Mouse (Mus musculus): Measurements from ENCODE around the gene Cald1. TPM values are rescaled to one million over a fixed set of nuclear protein-coding genes. Genes with fewer than 3 reads are reported as not detected.

Cald1 gene
- polyA plus RNA-seq, 1 experiment from 2014 or later = 336 TPM

- Histone ChIP-seq H3K9ac (ENCODE audit: low read depth, low read length) (peak overlapping the region; percentile 69), H3K4me1 (ENCODE audit: control insufficient read depth, insufficient read depth, low read length) (peaks cover 31% of the 10 kb centered on the region), H3K4me3 (ENCODE audit: low read length) (peak overlapping the region; percentile 49), H3K9me3 (ENCODE audit: control insufficient read depth, low read length) (0 out of 2 replicates have a peak, but pooled peaks cover 5% of the 10 kb centered on the region), H3K4me2 (ENCODE audit: low read depth, low read length) (peak overlapping the region; percentile 58), H3K27ac (ENCODE audit: low read length) (peak overlapping the region; percentile 68), H3K27me3 (replicated peaks; ENCODE audit: control insufficient read depth, insufficient read depth, low read length) (no peaks in the 10 kb centered on the region), H3K36me3 (ENCODE audit: control insufficient read depth, insufficient read depth, low read length) (0 out of 2 replicates have a peak, but pooled peaks cover 3% of the 10 kb centered on the region)
- WGBS = 6% methylated on average over 11 of the region's 11 CpGs
- peak; percentile 80 for ATAC-seq
Measured at GRCm38 (mm10) chr6:34709289-34709688, 111.0 kb downstream of the Cald1 start.

- H3K9ac ChIP-seq (ENCODE audit: low read depth, low read length) = peak overlapping the region; percentile 69
- peak overlapping the region; percentile 68; the same call in 1 of the 2 replicates for H3K27ac ChIP-seq (ENCODE audit: low read length)
- H3K4me3 ChIP-seq (ENCODE audit: low read length) = peak overlapping the region; percentile 49
- peak overlapping the region; percentile 58 for H3K4me2 ChIP-seq (ENCODE audit: low read depth, low read length)
- H3K36me3 ChIP-seq (ENCODE audit: control insufficient read depth, insufficient read depth, low read length) = no peaks in the 10 kb centered on the region
- ATAC-seq = no peak
- peaks cover 33% of the 10 kb centered on the region for H3K4me1 ChIP-seq (ENCODE audit: control insufficient read depth, insufficient read depth, low read length)
- H3K27me3 ChIP-seq (replicated peaks; ENCODE audit: control insufficient read depth, insufficient read depth, low read length) = no peaks in the 10 kb centered on the region
- no peaks in the 10 kb centered on the region for H3K9me3 ChIP-seq (ENCODE audit: control insufficient read depth, low read length)
- 33% methylated on average over 14 of the region's 14 CpGs for WGBS
Measured at GRCm38 (mm10) chr6:34709946-34710682, 111.8 kb downstream of the Cald1 start.

GRCm38 (mm10) chr6:34710848-34711247 is 112.5 kb downstream of the Cald1 start:
- H3K4me1 ChIP-seq (ENCODE audit: control insufficient read depth, insufficient read depth, low read length) = peaks cover 33% of the 10 kb centered on the region
- H3K4me3 ChIP-seq (ENCODE audit: low read length) = no peak overlapping the region; the same call in 1 of the 2 replicates
- no peaks in the 10 kb centered on the region for H3K27me3 ChIP-seq (replicated peaks; ENCODE audit: control insufficient read depth, insufficient read depth, low read length)
- peak overlapping the region; percentile 40; the same call in 1 of the 2 replicates for H3K9ac ChIP-seq (ENCODE audit: low read depth, low read length)
- peak overlapping the region; percentile 58; the same call in 1 of the 2 replicates for H3K4me2 ChIP-seq (ENCODE audit: low read depth, low read length)
- ATAC-seq = no peak
- H3K9me3 ChIP-seq (ENCODE audit: control insufficient read depth, low read length) = no peaks in the 10 kb centered on the region
- H3K36me3 ChIP-seq (ENCODE audit: control insufficient read depth, insufficient read depth, low read length) = no peaks in the 10 kb centered on the region
- WGBS = 80% methylated on average over 5 of the region's 5 CpGs
- peak overlapping the region; percentile 18; the same call in 1 of the 2 replicates for H3K27ac ChIP-seq (ENCODE audit: low read length)

GRCm38 (mm10) chr6:34711620-34712019 is 113.3 kb downstream of the Cald1 start:
- H3K9ac ChIP-seq (ENCODE audit: low read depth, low read length) = no peak overlapping the region
- no peak overlapping the region for H3K4me3 ChIP-seq (ENCODE audit: low read length)
- no peaks in the 10 kb centered on the region for H3K36me3 ChIP-seq (ENCODE audit: control insufficient read depth, insufficient read depth, low read length)
- no peak for ATAC-seq
- no peaks in the 10 kb centered on the region for H3K27me3 ChIP-seq (replicated peaks; ENCODE audit: control insufficient read depth, insufficient read depth, low read length)
- no peaks in the 10 kb centered on the region for H3K9me3 ChIP-seq (ENCODE audit: control insufficient read depth, low read length)
- no peak overlapping the region for H3K4me2 ChIP-seq (ENCODE audit: low read depth, low read length)
- no peak overlapping the region for H3K27ac ChIP-seq (ENCODE audit: low read length)
- peaks cover 36% of the 10 kb centered on the region for H3K4me1 ChIP-seq (ENCODE audit: control insufficient read depth, insufficient read depth, low read length)
- 70% methylated on average over 10 of the region's 10 CpGs for WGBS

GRCm38 (mm10) chr6:34713169-34713568 is 114.9 kb downstream of the Cald1 start:
- 86% methylated on average over 4 of the region's 4 CpGs for WGBS
- Histone ChIP-seq H3K27ac (ENCODE audit: low read length) (no peak overlapping the region), H3K4me2 (ENCODE audit: low read depth, low read length) (no peak overlapping the region), H3K9me3 (ENCODE audit: control insufficient read depth, low read length) (no peaks in the 10 kb centered on the region), H3K9ac (ENCODE audit: low read depth, low read length) (no peak overlapping the region), H3K4me3 (ENCODE audit: low read length) (no peak overlapping the region), H3K36me3 (ENCODE audit: control insufficient read depth, insufficient read depth, low read length) (no peaks in the 10 kb centered on the region), H3K27me3 (replicated peaks; ENCODE audit: control insufficient read depth, insufficient read depth, low read length) (no peaks in the 10 kb centered on the region), H3K4me1 (ENCODE audit: control insufficient read depth, insufficient read depth, low read length) (peaks cover 34% of the 10 kb centered on the region)
- ATAC-seq = no peak

GRCm38 (mm10) chr6:34713777-34714176 is 115.5 kb downstream of the Cald1 start:
- Histone ChIP-seq H3K9ac (ENCODE audit: low read depth, low read length) (no peak overlapping the region), H3K27me3 (replicated peaks; ENCODE audit: control insufficient read depth, insufficient read depth, low read length) (no peaks in the 10 kb centered on the region), H3K4me2 (ENCODE audit: low read depth, low read length) (no peak overlapping the region), H3K4me1 (ENCODE audit: control insufficient read depth, insufficient read depth, low read length) (peaks cover 30% of the 10 kb centered on the region), H3K4me3 (ENCODE audit: low read length) (no peak overlapping the region), H3K27ac (ENCODE audit: low read length) (no peak overlapping the region), H3K36me3 (ENCODE audit: control insufficient read depth, insufficient read depth, low read length) (no peaks in the 10 kb centered on the region), H3K9me3 (ENCODE audit: control insufficient read depth, low read length) (no peaks in the 10 kb centered on the region)
- ATAC-seq = no peak
- 91% methylated on average over 8 of the region's 8 CpGs for WGBS

- Histone ChIP-seq H3K4me2 (ENCODE audit: low read depth, low read length) (no peak overlapping the region), H3K36me3 (ENCODE audit: control insufficient read depth, insufficient read depth, low read length) (no peaks in the 10 kb centered on the region), H3K9ac (ENCODE audit: low read depth, low read length) (no peak overlapping the region), H3K27me3 (replicated peaks; ENCODE audit: control insufficient read depth, insufficient read depth, low read length) (no peaks in the 10 kb centered on the region), H3K27ac (ENCODE audit: low read length) (no peak overlapping the region), H3K4me3 (ENCODE audit: low read length) (no peak overlapping the region), H3K9me3 (ENCODE audit: control insufficient read depth, low read length) (no peaks in the 10 kb centered on the region), H3K4me1 (ENCODE audit: control insufficient read depth, insufficient read depth, low read length) (peaks cover 24% of the 10 kb centered on the region)
- WGBS = 76% methylated on average over 4 of the region's 4 CpGs
- no peak for ATAC-seq
Measured at GRCm38 (mm10) chr6:34714612-34715011, 116.3 kb downstream of the Cald1 start.

- Histone ChIP-seq H3K4me3 (ENCODE audit: low read length) (no peak overlapping the region), H3K27me3 (replicated peaks; ENCODE audit: control insufficient read depth, insufficient read depth, low read length) (no peaks in the 10 kb centered on the region), H3K4me1 (ENCODE audit: control insufficient read depth, insufficient read depth, low read length) (peaks cover 17% of the 10 kb centered on the region), H3K36me3 (ENCODE audit: control insufficient read depth, insufficient read depth, low read length) (no peaks in the 10 kb centered on the region), H3K4me2 (ENCODE audit: low read depth, low read length) (no peak overlapping the region), H3K27ac (ENCODE audit: low read length) (no peak overlapping the region), H3K9ac (ENCODE audit: low read depth, low read length) (no peak overlapping the region), H3K9me3 (ENCODE audit: control insufficient read depth, low read length) (no peaks in the 10 kb centered on the region)
- ATAC-seq = no peak
- 84% methylated on average over 9 of the region's 9 CpGs for WGBS
Measured at GRCm38 (mm10) chr6:34716206-34716887, 118.0 kb downstream of the Cald1 start.

GRCm38 (mm10) chr6:34716888-34717635 is 118.8 kb downstream of the Cald1 start:
- H3K4me2 ChIP-seq (ENCODE audit: low read depth, low read length) = no peak overlapping the region
- H3K27ac ChIP-seq (ENCODE audit: low read length) = peak overlapping the region; percentile 55; the same call in 1 of the 2 replicates
- peaks cover 13% of the 10 kb centered on the region for H3K4me1 ChIP-seq (ENCODE audit: control insufficient read depth, insufficient read depth, low read length)
- no peaks in the 10 kb centered on the region for H3K36me3 ChIP-seq (ENCODE audit: control insufficient read depth, insufficient read depth, low read length)
- H3K9ac ChIP-seq (ENCODE audit: low read depth, low read length) = no peak overlapping the region
- ATAC-seq = peak; percentile 80
- H3K27me3 ChIP-seq (replicated peaks; ENCODE audit: control insufficient read depth, insufficient read depth, low read length) = no peaks in the 10 kb centered on the region
- H3K9me3 ChIP-seq (ENCODE audit: control insufficient read depth, low read length) = no peaks in the 10 kb centered on the region
- H3K4me3 ChIP-seq (ENCODE audit: low read length) = no peak overlapping the region
- WGBS = 31% methylated on average over 3 of the region's 3 CpGs

Measured in intestine, embryonic 16.5 days (tissue).